Mouse (Mus musculus): ENCODE measurements at regions not wholly inside any gene's neighbourhood (a gene's known extent, or its start where the extent isn't known, plus 50 kb on each side); places are given as distances from the start of the nearest gene placed in this dataset.

GRCm38 (mm10) chr15:62168522-62168921, 1245.7 kb upstream of the A1bg start:
- no peak for DNase-seq (ENCODE audit: low spot score)

- DNase-seq (ENCODE audit: low spot score), result no peak
Observed at GRCm38 (mm10) chr15:62166786-62167185, 1244.0 kb upstream of the A1bg start.

DNA sequence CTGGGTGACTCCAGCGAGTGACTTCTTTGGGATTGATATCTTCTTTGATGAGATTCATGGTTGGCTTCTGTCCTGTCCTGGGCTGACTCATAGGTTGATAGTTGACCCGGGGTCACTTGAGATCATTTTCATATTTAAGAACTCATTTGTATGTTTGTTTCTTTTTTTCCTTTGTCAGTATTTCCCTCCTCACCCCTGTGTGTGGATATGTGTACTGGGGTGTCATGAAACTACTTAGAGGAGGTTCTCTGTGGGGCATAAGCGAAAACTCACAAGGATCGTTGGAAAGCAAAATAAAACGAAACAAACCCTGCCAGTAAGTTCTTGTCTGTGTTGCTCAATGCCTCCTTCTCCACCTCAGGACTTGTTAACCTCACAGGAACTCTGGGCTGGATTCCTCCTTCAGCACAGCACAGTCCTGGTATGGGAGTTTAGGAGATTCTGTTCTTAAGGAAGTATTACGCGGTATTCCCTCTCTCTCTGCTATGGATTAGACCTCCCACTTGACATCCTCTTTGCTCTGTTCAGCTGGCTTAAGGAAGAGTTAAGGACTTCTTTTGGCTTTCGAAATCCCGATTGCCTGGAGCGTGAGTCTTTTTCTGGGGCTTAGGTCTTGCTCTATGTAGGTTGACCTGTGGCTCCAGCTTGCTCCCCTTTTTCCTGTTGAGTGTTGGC, 1243.2 kb upstream of the A1bg start:
- DNase-seq (ENCODE audit: low spot score), result peak; percentile 20

DNA sequence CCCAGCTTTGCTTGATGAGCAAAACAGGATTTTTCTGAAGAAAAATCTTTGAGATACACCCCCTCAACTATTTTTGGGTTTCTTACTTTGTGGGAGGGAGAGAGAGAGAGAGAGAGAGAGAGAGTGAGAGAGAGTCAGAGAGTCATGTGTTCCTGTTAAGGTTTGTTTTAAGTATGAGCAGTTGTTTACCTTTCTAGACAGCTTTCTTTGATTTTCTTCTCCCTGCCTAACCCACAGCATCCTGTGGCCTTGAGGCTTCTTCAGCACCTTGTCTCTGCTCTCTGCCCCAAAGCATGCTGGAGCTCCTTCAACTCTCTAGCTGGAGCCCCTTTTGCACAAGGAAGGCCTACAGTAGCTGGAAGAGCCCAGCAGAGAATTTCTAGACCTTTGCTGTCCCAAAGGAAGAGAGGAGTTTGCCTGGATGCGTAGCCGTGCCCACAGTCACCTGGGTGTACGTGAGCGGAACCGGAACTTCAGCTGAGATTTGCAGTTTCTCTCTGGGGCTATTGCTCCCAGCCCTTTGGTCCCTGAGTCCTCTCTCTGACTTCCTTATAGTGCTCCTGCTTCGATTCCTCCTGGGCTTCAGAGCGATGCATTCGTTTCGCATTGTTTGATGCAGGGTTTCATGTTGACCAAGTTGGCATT, 1242.1 kb upstream of the A1bg start:
- no peak for DNase-seq (ENCODE audit: low spot score)

GRCm38 (mm10) chr15:62163203-62163602, 1240.4 kb upstream of the A1bg start:
- no peak for DNase-seq (ENCODE audit: low spot score)

DNA sequence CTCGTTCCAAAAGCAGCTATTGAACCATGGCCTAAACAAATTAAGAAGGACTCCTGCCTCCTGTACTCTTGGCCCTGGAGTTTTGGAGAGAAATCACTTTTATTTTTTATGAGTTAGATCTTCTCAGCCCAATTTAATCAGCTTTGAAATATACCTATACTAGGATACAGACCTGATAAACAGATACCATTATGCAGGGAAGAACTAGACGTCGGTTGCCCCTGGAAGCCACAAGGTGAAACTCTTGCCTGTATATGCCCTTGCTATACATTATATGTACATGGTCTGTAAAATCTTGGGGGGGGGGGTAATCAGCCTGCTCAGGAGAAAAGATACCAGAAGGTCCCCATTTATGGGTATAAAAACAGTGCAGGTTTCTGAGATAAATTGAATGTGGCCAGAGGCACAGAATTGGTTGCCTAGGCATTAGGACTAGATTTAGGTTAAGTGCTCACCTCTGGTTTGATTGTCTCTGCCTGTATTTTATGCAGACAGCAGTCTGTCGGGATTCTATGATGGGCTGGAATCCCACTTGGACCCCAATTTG, 1239.9 kb upstream of the A1bg start:
- no peak for DNase-seq (ENCODE audit: low spot score)

GRCm38 (mm10) chr15:62161975-62162647, 1239.3 kb upstream of the A1bg start:
- DNase-seq (ENCODE audit: low spot score), result no peak

DNA sequence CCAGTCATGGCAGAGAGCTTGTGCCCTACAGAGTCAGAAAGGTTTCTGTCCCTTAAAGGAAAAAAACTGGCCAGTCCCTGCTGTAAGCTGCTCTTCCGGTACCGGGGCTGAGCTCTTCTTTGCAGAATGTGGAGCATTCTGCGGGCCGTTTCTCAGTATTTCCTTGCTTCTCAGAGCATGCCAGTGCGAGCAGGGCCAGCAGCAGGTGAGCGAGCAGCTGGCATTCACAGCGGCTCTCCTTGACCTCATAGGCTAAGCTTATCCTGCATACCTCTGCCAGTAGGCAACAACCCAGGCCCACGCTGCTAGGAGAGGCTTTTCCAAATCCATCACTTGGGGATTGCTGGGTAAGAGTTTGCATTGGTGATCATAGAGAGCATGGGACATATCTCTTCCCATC, 1238.2 kb upstream of the A1bg start:
- DNase-seq (ENCODE audit: low spot score), result peak; percentile 24

DNA sequence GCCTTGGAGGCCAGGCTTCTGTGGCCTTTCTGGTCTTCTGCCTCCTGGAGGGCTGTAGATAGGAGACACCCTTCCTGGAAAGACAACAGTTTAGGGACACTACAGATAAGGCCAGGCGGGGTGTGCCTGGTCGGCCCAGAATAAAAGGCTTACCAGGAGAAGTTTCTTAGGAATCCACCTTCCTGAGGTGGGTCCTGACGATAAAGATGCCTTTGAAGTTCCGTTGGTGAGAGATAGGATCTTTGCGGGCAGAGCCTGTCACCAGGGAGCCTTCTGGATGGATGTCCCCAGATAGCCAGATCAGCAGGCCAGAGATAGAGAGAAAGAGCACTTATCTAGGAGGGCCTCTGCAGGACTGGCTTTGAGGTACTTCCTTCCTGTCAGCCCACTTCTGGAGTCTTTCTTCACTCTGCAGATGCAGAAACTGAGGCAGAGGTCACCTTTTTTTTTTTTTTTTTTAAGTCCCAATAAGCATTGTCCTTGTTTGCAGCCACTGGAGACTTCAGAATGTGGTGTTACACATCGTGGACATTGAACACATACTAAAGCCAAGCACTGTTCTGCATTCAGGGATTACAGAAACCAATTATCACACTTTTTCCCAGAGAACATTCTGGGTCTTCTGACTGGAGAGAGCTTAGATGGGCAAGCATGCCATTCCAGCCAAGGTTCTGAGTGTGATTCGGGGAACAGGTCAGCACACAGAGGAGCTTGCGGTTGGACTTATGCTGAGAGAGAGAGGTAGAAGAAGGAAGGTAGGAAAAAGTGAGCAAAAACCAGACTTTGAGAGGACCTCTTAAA, 1236.3 kb upstream of the A1bg start:
- no peak for DNase-seq (ENCODE audit: low spot score)

DNA sequence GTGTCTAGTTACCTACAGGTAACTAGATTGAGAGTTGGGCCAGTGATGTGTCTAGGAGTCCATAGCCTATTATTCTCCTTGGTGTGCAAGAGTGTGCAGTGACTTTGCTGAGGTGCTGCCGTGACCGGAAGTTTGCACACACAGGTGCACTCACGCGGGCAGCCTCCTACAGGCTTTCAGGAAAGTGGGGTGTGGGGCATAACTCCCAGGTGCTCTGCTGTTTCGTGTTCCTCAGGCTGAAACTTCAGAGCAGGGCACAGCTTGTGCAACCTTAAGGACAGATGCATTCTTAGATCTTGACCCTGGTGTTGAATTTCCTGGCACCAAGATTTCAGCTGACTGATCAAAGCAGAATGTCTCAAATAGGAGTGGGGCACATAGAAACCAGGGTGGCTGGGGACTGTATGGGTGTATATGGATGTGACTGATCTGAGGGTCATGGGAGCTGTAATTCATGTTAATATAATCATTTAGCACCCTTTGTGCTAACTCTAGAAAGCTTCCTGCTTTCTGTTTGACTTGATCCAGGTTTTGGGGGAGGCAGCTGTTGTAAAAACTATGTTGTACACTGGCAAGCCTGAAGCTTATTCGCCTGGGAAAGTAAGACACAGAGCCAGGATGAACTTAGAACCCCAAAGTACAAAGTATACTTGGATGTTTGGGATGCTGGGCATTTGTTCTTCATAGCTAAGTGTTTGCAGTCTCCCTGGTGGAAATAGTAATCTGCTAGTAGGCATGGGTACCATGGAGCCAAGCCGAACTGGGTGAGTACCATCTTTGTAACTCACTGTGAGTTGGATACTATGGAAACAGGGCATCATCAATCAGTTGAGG, 1234.6 kb upstream of the A1bg start:
- DNase-seq (ENCODE audit: low spot score), result peak; percentile 39

DNA sequence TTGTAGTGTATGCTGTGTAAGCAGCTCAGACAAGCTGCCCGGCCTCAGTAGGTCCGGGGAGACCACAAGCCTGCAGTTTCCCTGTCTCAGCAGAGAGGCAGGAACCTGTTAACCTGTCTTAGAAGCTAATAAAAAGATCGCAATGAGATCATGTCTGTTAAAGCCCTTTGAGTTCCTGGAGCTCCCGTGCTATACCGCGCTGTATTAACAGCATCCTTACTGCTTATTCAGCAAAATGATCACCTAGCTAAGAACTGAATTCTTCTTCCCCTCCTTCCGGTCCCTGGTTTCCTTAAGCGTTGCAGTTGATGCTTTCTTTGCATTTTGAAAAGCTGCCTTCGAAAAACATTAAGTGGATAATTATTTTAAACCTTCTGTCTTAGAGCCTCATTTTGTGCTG, 1230.4 kb upstream of the A1bg start:
- DNase-seq (ENCODE audit: low spot score), result no peak

DNA sequence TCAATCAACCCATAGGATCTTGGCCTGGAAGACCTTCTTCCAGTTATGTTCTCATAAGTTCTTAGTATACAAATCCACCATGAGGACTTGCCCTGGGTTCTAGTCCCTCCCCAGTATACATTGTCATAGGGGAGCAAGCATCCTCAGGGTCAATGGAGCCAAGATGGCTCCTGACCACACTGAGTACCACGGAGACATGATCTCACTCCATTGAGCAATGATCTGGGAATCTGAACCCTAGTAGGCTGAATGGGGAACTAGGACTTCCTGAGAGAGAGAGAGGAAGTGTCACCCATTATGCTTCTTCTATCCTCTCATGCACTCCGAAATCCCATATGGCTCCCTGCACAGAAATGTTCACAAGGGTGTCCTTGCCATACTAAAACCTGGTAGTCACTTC, 1229.3 kb upstream of the A1bg start:
- no peak for DNase-seq (ENCODE audit: low spot score)

DNA sequence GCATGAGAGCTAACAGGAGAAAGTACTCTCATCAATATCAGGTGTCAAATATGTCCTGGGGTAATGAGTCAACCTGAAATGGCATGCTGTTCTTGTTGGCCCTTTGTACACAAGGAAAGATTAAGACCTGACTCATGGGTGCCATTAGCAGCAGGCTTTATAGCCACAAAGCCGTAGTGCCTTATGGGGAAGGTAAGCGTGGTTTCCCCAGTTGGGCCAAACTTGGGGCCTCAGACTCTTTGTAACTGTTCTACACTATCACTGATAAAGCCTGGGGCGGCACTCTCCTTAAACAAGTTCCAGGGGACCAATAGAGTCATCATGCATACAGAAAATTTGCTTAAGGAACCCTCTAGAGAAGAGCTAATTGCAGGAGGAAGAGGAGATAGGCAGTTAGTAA, 1228.9 kb upstream of the A1bg start:
- DNase-seq (ENCODE audit: low spot score), result no peak

DNA sequence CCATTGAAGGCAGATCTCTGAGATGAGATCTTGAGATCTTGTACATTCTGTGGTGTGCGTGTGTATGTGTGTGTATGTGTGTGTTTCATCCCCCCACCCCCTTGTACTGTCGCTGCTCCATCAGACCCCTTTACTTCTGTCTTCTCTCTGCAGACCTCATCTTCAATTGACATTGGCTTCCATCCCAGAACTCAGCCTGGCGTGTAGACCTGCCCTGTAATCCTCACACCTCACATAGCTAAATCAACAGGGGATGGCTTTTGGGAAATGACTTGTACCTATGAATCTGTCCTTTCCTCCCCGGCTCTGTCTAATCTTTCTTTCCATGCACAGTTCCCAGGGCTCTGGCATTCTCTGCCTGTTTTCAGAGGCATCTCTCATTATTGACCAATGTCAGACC, 1227.5 kb upstream of the A1bg start:
- no peak for DNase-seq (ENCODE audit: low spot score)

DNA sequence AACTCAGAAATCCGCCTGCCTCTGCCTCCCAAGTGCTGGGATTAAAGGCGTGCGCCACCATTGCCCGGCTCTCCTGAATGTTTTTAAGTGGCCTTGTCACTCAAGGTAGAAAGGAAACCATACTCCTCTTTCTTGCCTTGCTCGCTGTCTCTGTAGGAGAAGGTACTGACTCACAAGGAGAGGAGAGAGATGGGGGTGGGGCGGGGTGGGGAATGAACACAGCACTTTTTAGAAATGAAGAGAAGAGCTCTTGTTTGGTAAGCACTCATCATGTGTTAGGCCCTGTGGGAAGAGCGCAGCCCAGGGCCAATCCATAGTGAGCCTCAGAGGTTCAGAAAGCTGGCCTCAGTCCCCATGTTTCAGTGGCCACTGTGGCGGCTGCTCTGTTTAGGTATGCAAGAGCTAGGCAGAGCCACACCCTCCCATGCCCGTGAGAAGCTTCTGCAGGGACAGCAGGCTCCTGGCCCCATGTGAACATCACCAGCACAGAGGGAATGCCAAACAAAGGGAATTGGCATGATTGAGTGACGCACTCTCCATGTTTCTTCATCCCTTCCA, 1225.9 kb upstream of the A1bg start:
- no peak for DNase-seq (ENCODE audit: low spot score)

- DNase-seq (ENCODE audit: low spot score), result no peak
Observed at GRCm38 (mm10) chr15:62147343-62147953, 1224.6 kb upstream of the A1bg start.

GRCm38 (mm10) chr15:62145643-62146285, 1223.0 kb upstream of the A1bg start:
- DNase-seq (ENCODE audit: low spot score), result no peak

DNA sequence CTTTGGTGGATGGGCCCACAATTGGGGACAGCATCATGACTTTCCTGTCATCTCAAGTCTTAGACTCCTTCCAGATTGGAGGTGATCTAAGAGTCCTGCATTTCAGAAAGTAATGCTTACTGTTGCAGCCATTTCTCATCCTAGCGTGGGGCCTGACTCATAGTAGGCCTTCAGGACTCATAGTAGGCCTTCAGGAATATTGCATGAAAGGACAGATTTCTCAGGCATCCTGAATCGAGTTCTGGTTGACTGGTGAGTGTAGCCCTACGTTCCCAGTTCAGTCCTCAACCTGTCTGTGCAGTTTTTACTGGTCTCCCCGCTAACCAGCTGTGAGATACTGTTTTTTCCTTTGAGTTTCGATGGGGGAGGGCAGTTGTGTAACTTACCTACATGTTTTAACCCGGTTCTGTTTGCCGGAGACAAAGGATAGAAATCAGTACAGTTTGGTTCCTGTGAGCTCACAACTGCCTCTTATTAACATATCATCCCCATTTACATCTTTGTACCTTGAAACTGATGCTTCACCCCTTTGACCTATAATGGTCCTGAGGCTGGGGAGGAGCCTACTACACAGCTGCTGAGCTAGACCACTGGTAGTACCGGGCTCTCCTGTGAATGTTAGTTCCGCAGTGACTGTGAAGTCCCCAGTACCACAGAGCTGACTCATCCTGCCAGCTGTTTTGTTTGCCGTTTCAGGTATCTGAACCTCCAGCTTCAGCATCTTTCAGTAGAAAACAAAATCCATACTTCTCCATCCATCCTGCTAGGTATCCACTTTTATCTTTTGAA, 1222.2 kb upstream of the A1bg start:
- DNase-seq (ENCODE audit: low spot score), result no peak

- no peak for DNase-seq (ENCODE audit: low spot score)
Observed at GRCm38 (mm10) chr15:62139859-62140258, 1217.0 kb upstream of the A1bg start.

Measured in gastrocnemius, adult 18-20 months (tissue).